Mouse (Mus musculus): ENCODE data around the gene Gm49336. TPM values are rescaled to one million over a fixed set of nuclear protein-coding genes. Genes with fewer than 3 reads are reported as not detected.

Gene Gm49336
- polyA plus RNA-seq (2015; fragmentation: Nextera tagmentation; extraction: Ambion mirVana), result 50.9 and 55.9 TPM in 2 replicates

GRCm38 (mm10) chr14:60251281-60252003 is at the start of gene Gm49336, which contains the start of gene Nupl1:
Gene Gm49336 (minus strand): TSS chr14:60251507.
Gene Nupl1 (minus strand): TSS chr14:60251431.
- H3K4me2 ChIP-seq, result peak within 1 kb of the TSS; percentile 89
- peak within 1 kb of the TSS; percentile 87 for H3K27ac ChIP-seq
- peak; percentile 100 for ATAC-seq
- H3K36me3 ChIP-seq (ENCODE audit: poor library complexity, severe bottlenecking), result no peaks in the 10 kb centered on the region
- under 1% methylated on average over 62 of the region's 62 CpGs for WGBS
- H3K9ac ChIP-seq, result peak within 1 kb of the TSS; percentile 97
- H3K27me3 ChIP-seq, result no peaks in the 10 kb centered on the region
- peaks cover 27% of the 10 kb centered on the region for H3K4me1 ChIP-seq
- H3K9me3 ChIP-seq (replicated peaks), result no peaks in the 10 kb centered on the region
- H3K4me3 ChIP-seq, result peak within 1 kb of the TSS; percentile 93

GRCm38 (mm10) chr14:60301024-60301423 is 49.7 kb upstream of the Gm49336 start:
- ATAC-seq, result peak; percentile 56
- H3K27me3 ChIP-seq, result no peaks in the 10 kb centered on the region
- H3K4me1 ChIP-seq, result peaks cover 37% of the 10 kb centered on the region
- H3K9ac ChIP-seq, result 0 out of 2 replicates have a peak overlapping the region, but pooled peaks have one; percentile 5
- no peak overlapping the region for H3K4me3 ChIP-seq
- WGBS, result 9% methylated on average over 6 of the region's 6 CpGs
- peaks cover 24% of the 10 kb centered on the region for H3K36me3 ChIP-seq (ENCODE audit: poor library complexity, severe bottlenecking)
- H3K27ac ChIP-seq, result peak overlapping the region; percentile 63
- H3K4me2 ChIP-seq, result peak overlapping the region; percentile 36
- H3K9me3 ChIP-seq (replicated peaks), result no peaks in the 10 kb centered on the region

- Histone ChIP-seq H3K27me3 (no peaks in the 10 kb centered on the region), H3K27ac (peak overlapping the region; percentile 63), H3K9me3 (replicated peaks) (no peaks in the 10 kb centered on the region), H3K36me3 (ENCODE audit: poor library complexity, severe bottlenecking) (peaks cover 24% of the 10 kb centered on the region), H3K4me2 (peak overlapping the region; percentile 36), H3K4me1 (peaks cover 37% of the 10 kb centered on the region), H3K9ac (0 out of 2 replicates have a peak overlapping the region, but pooled peaks have one; percentile 5), H3K4me3 (no peak overlapping the region)
- ATAC-seq, result peak; percentile 70
- 30% methylated on average over 14 of the region's 14 CpGs for WGBS
Measured at GRCm38 (mm10) chr14:60300224-60300991, 49.1 kb upstream of the Gm49336 start.

- H3K36me3 ChIP-seq (ENCODE audit: poor library complexity, severe bottlenecking), result peaks cover 40% of the 10 kb centered on the region
- H3K27ac ChIP-seq, result no peak overlapping the region
- no peaks in the 10 kb centered on the region for H3K27me3 ChIP-seq
- H3K4me3 ChIP-seq, result no peak overlapping the region
- H3K4me1 ChIP-seq, result peaks cover 8% of the 10 kb centered on the region
- 83% methylated on average over 1 of the region's 1 CpGs for WGBS
- H3K9me3 ChIP-seq (replicated peaks), result no peaks in the 10 kb centered on the region
- no peak overlapping the region for H3K9ac ChIP-seq
- ATAC-seq, result no peak
- H3K4me2 ChIP-seq, result no peak overlapping the region
Measured at GRCm38 (mm10) chr14:60295531-60295930, 44.2 kb upstream of the Gm49336 start.

GRCm38 (mm10) chr14:60290363-60290762 is 39.1 kb upstream of the Gm49336 start:
- WGBS, result 87% methylated on average over 4 of the region's 4 CpGs

GRCm38 (mm10) chr14:60286194-60286863 is 35.0 kb upstream of the Gm49336 start:
- Histone ChIP-seq H3K4me1 (no peaks in the 10 kb centered on the region), H3K27me3 (no peaks in the 10 kb centered on the region), H3K4me2 (no peak overlapping the region), H3K9me3 (replicated peaks) (no peaks in the 10 kb centered on the region), H3K9ac (no peak overlapping the region), H3K4me3 (no peak overlapping the region), H3K27ac (no peak overlapping the region), H3K36me3 (ENCODE audit: poor library complexity, severe bottlenecking) (peaks cover 27% of the 10 kb centered on the region)
- ATAC-seq, result no peak
- WGBS, result 88% methylated on average over 7 of the region's 7 CpGs

More at GRCm38 (mm10) chr14:60290363-60290762, 39.1 kb upstream of the Gm49336 start:
- Histone ChIP-seq H3K9me3 (replicated peaks) (no peaks in the 10 kb centered on the region), H3K4me3 (no peak overlapping the region), H3K36me3 (ENCODE audit: poor library complexity, severe bottlenecking) (peaks cover 38% of the 10 kb centered on the region), H3K27me3 (no peaks in the 10 kb centered on the region), H3K27ac (no peak overlapping the region), H3K4me1 (no peaks in the 10 kb centered on the region), H3K9ac (no peak overlapping the region), H3K4me2 (no peak overlapping the region)
- no peak for ATAC-seq

DNA sequence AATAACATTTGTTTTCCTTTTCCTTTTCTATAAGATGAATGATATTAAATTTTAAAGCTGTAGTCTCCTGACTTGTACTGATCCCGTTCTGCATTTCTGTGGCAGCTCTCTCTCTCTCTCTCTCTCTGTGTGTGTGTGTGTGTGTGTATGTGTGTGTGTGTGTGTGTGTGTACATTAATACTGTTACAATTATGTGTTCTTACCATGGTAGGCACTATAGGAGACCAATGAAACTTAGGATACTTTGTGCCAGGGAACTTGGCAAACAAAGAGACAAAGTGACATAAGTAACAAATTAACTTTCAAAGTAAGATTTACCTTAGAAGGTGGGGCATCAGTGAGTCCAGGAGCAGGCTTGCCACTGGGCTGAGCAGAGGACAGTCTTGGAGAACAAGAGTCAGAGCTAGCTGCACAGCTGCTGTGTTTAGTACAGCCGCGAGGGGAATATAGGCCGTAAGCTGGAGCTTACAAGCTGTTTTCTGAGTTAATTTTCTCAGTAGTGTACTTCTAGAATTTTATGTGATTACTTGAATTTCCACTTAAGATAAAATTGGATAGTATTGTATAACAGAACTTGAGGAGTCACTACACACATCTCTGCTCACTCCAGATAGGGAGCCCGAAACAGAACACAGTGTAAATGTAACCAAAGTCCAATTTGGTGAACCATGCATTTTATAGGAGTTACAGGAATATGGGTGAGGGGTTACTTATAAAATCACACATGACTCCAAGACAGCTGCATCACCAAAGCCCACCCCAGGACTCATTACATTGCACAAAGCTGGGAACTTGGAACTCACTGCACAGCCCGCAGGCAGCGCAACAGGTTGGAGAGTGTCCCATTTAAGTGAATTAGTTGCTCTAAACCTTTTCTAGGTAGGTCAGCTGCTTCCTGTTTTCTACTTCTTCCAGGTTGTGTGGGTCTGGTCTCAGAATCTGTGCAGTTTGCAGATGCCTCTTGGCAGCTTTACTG is 24.3 kb upstream of the Gm49336 start:
- H3K36me3 ChIP-seq (ENCODE audit: poor library complexity, severe bottlenecking), result peaks cover 7% of the 10 kb centered on the region; the same call in 1 of the 2 replicates
- H3K9me3 ChIP-seq (replicated peaks), result no peaks in the 10 kb centered on the region
- 90% methylated on average over 7 of the region's 7 CpGs for WGBS
- H3K4me1 ChIP-seq, result no peaks in the 10 kb centered on the region
- H3K27ac ChIP-seq, result no peak overlapping the region
- H3K4me3 ChIP-seq, result no peak overlapping the region
- no peak overlapping the region for H3K9ac ChIP-seq
- no peak overlapping the region for H3K4me2 ChIP-seq
- no peak for ATAC-seq
- H3K27me3 ChIP-seq, result no peaks in the 10 kb centered on the region

- Histone ChIP-seq H3K27ac (no peak overlapping the region; the same call in 1 of the 2 replicates), H3K4me2 (no peak overlapping the region), H3K27me3 (no peaks in the 10 kb centered on the region), H3K4me3 (no peak overlapping the region), H3K9me3 (replicated peaks) (no peaks in the 10 kb centered on the region), H3K9ac (no peak overlapping the region), H3K4me1 (0 out of 2 replicates have a peak, but pooled peaks cover 3% of the 10 kb centered on the region), H3K36me3 (ENCODE audit: poor library complexity, severe bottlenecking) (0 out of 2 replicates have a peak, but pooled peaks cover 3% of the 10 kb centered on the region)
- ATAC-seq, result no peak
- 81% methylated on average over 6 of the region's 6 CpGs for WGBS
Measured at GRCm38 (mm10) chr14:60273346-60273745, 22.0 kb upstream of the Gm49336 start.

DNA sequence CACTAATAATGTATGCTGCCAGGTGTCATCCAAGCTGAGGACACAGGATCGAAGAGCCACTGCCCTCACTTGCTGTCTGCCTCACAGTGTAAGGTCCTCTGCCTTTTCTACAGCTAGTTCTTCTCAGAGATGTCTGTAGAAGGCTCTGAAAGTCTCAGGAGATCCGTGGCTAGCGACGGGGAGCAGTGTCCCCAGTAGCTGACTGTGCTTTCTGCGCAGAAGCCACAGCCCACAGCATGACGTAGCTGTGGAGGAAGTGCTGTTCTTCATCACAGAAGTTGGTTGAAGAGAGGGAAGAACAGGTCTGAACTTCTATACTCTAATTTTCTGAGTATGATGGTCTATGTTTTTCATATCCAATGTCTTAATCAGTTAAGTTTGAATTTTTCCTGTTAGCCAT is 18.0 kb upstream of the Gm49336 start:
- Histone ChIP-seq H3K9ac (no peak overlapping the region), H3K4me2 (no peak overlapping the region), H3K27ac (no peak overlapping the region), H3K27me3 (no peaks in the 10 kb centered on the region), H3K4me1 (peaks cover 17% of the 10 kb centered on the region), H3K4me3 (no peak overlapping the region), H3K36me3 (ENCODE audit: poor library complexity, severe bottlenecking) (no peaks in the 10 kb centered on the region), H3K9me3 (replicated peaks) (no peaks in the 10 kb centered on the region)
- WGBS, result 93% methylated on average over 6 of the region's 6 CpGs
- no peak for ATAC-seq

- H3K4me1 ChIP-seq, result peaks cover 17% of the 10 kb centered on the region
- H3K4me3 ChIP-seq, result peak within 1 kb of the TSS; percentile 72
- peak within 1 kb of the TSS; percentile 84 for H3K9ac ChIP-seq
- ATAC-seq, result peak; percentile 100
- no peaks in the 10 kb centered on the region for H3K9me3 ChIP-seq (replicated peaks)
- peak within 1 kb of the TSS; percentile 77 for H3K27ac ChIP-seq
- H3K4me2 ChIP-seq, result peak within 1 kb of the TSS; percentile 72
- under 1% methylated on average over 51 of the region's 51 CpGs for WGBS
- H3K36me3 ChIP-seq (ENCODE audit: poor library complexity, severe bottlenecking), result no peaks in the 10 kb centered on the region
- no peaks in the 10 kb centered on the region for H3K27me3 ChIP-seq
Measured at GRCm38 (mm10) chr14:60264990-60265876, 13.9 kb upstream of the Gm49336 start, which contains the start of gene Mtmr6. Gene Mtmr6 (plus strand): TSS chr14:60265228.
